Mouse (Mus musculus) frontal cortex, postnatal 10 days (tissue): Measurements from ENCODE around the gene Acta2.

ENCODE experiments used
- DNase-seq, 2 experiments: peaks; one replicate each; pipeline ENCODE4 v3.0.0; 2022; ENCODE audit warnings: low spot score in 2 of 2, mixed read lengths in 1 of 2

Acta2 gene

DNA sequence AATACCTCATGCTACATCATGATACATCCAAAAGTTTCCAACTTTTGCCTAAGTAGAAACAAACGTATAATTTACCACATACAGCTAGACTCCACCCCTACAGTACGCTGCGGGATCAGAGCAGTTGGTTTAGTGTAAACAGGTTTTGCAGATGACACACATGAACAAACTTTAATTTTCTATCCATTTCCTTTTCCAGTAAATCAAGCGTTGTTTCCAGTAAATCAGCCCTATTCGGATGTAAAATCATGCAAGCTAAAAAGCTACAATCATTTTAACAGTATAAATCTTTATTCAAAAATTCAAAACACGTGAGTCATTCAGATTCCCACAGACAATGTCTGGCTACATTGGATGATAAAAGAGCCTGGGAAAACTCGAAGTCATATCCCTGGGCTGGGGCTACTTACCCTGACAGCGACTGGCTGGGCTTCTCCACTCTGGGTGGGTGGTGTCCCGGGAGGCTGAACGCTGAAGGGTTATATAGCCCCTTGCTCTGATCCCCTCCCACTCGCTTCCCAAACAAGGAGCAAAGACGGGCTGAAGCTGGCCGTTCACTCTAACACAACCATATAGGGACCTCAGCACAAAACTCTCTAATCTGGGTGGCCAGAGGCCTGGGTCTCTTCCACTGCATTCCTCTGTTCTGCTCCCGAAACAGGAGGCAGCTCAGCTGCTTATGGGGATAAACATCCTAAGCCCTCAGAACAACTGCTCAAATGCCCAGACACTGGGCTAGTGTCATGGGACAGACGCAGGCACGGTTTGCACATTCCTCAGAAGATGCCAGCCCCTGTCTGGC lies at the start of gene Acta2:
Gene Acta2 (minus strand): TSS at position 711 of the 802 bp plus-strand sequence.
- DNase-seq, result no peak

DNA sequence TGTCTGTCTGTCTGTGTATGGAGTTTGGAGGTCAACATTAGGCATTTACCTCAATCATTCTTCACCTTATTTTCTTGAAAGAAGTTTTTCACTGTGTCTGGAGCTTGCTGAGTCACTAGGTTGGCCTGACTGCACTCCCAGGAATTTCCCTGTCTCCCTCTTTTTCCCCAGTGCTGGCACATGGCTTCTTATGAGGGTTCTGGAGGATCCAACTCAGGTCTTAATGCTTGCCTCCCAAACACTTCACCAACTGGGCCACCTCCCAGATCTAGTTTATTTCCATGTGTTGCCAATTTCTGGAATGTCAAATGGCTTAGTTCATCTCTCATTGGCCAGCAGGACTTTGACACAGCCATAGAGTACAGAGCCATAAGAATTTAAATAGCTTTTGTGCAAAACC lies 49.5 kb upstream of the Acta2 start:
- DNase-seq, result no peak

DNA sequence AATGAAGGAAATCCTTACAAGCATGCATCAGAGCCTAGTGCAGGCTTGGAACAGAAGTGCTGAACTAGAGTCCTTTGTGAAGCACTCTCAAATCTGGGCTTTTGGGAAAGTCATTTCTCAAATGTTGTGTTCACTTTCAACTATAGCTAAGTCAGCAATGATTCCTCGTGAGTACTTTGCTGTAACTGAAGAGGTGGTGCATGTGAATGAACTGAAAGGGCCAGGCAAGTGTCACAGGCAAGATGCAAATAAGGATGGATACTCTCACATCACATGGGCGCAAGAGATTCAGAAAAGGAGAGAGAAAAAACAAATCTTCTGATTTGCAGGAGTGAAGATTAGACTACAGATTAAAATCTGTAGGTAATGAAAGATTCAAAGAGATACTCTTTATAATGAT lies 45.0 kb upstream of the Acta2 start:
- DNase-seq, result no peak

DNA sequence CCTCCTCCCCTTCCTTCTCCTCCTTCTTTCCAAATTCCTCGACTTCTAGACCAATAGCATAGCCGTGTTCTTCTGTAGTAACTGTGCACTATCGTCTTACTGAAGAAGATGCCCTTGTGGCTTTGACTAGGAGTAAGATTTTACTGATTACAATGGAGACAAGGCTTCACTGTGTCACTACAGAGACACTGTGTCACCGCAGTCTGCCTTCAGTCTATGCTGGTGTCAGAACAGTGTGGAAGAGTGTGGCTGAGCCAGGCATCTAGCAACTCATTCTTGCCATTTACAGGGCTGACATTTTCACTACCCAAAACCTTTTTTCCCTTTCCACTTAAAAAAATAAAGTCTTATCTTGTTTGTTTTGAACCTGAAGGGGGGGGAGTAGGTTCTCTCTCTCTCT lies 43.8 kb upstream of the Acta2 start:
- no peak for DNase-seq

DNA sequence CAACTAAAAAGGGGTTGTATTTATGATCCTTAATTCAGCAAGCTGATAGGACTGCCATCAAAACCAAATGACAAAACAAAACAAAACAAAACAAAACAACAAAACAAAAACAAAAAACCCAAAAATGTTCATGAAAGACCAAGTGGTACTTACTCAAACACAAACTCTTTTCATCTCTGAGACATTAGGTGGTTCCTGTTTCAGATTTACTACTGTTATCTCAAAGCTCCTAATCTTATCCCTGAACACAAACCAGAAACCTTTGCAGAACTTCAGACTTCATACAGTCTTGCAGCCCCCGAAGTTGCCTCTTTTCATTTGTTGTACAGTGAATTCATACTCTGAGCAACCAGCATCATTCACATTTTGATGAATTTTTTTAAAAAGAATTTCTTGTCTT lies 43.1 kb upstream of the Acta2 start:
- no peak for DNase-seq

DNA sequence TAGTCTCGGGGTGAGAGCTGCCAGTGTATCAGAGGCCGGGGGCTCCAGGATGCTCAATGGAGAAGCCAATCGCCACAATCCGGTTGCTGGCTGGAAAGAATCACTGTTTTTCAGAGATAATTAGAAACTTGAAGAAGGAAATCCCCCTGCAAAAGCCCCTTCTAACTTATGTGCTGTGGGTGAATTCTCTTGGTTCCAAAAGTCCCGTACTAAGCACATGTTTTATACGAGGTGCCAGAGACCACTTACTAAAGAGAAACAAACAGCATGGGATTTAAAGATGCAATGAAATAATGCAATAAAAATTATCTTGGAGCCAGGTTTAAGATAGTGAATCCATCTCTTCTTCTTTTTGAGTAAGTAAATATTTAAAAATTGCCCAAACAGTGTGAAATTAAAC lies 40.1 kb upstream of the Acta2 start:
- no peak for DNase-seq

DNA sequence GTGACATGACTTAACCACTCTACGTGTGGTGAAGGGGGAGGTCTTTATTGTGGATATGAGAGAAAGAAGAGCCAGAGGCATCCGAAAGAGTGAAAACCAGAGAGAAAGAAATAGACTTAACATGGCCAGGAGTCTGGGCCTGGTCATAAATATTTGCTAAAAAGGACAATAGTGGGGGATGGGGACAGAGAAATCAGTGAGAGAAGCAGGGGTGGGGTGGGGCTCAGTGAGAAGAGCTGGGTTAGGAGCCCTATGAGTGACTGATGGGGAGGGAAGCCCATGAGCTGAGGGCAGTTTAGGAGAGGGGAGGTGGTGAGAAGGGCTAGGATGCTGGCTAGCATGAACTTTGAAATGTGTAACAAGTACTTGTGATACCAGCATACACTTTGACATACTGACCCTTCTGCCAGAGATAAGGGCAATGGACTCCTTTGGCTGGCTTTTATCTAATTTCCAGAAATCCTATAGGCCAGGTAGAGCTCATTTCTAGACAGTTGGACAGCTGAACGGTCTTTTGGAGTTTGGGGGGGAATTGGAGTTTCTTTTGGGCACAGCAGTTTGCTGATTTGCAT lies 38.1 kb upstream of the Acta2 start:
- DNase-seq, result no peak

DNA sequence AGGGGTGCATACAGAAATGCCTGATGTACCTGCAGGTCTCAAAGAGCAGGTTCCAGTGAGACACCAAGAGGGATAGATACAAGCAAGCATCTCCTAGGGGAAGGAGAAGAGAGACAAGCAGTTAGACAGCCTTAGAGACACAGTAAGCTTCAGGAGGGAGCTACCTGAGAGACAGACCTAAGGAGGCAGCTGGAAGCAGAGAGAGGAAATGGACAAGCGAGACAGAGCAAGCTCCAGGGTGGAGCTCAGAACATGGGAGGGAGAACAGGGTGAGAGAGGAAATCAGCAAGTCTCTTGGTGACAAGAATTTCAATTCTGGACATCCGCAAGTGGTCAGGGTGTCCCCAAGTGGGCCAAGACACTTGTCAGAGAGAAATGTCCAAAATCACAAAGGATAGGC lies 37.3 kb upstream of the Acta2 start:
- DNase-seq, result no peak

DNA sequence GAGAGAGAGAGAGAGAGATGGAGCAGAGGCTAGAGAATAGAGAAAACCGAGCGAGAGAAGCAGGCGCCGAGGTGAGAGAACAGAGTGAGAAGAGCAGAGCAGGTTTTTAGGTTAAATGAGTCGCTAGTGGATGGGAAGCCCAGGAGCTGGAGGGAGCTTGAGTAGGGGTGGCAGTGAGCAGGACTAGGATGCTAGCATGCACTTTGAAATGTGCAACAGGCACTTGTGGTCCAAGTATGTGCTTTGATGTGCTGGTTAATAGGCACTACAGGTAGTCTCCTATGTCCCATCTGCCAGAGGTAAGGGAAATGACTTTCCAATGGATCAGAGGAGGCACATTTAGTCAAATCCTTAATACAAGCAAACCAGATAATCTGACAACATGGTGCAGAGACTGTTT lies 36.6 kb upstream of the Acta2 start:
- no peak for DNase-seq

DNA sequence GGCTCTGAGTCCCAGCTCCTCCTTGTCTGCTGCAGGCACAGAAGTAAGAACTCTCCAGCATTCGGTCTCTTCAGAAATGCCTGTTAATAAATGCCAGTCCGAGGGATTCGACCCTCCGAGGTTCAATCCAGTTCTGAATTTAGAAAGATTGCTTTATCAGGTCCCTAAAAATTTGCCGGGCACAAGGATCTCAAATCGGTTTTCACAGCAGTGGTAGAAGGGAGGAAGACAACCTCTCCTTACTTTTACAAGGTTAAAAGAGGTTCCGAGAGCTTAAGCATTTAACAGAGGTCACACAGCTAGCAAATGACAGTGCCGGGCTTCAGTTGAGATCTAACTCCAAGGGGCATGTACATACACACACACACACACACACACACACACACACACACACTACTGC lies 36.0 kb upstream of the Acta2 start:
- no peak for DNase-seq

DNA sequence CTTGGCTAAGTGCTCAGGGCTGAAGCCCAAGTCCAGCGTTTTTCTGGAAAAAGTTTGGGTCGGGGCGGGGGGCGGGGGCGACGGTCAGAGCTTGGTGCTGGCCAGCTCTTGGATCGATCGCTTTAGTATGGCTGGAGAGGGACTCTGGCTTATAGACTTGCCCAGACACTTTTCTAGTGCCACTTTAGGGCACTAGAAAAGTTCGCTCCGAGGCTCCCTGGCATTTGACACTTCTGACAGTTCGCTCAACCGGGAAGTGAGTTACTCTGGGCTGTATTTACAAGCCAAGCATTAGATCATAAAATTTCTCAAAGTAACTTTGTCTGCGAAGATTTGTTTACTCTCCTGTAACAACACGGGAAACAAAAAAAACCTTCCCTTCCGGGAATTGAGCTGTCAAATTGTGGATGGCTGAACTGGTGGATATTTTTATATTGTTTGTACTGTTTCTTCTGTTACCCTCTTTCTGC lies 35.5 kb upstream of the Acta2 start:
- no peak for DNase-seq

DNA sequence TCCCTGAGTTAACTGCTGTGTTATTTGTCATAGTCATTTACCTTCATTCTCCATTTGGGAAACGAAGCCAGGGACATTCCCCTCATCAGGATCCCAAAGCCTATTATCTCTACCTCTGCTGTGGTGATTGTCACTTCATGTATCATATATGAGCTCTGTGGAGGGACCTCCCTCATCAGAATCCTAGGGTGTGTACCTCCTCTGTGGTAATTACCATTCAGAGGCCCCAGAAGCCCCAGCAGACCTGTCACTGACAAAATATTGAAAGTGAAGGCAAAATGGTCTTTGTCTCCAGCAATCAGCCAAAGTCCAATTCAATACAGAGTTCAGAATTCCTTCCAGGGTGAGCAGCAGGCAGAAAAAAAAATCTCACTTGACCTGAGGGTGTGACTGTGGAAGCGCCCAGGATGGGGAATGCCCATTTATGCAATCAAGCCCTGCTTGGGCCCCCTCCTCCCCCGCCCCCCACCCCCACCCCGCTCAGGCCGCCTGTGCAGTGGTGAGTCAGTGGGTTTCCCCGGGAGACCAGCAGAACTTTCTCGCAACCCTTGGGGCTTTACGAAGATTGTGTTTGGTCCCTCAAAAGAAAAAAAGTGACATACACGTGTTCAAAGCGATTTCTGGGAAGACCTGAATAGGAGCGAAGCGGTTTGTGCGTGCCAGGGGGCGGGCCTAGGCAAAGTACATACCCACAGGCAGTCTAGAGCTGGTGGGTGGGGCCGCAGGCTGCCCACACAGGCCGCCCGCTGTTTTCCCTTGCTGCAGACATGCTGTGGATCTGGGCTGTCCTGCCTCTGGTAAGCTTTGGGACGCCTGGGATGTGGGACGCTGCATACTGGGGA lies 34.8 kb upstream of the Acta2 start, which contains the start of gene Fas:
Gene Fas (plus strand): TSS at position 719 of the 842 bp plus-strand sequence.
- peak; percentile 13 to 26 for DNase-seq

DNA sequence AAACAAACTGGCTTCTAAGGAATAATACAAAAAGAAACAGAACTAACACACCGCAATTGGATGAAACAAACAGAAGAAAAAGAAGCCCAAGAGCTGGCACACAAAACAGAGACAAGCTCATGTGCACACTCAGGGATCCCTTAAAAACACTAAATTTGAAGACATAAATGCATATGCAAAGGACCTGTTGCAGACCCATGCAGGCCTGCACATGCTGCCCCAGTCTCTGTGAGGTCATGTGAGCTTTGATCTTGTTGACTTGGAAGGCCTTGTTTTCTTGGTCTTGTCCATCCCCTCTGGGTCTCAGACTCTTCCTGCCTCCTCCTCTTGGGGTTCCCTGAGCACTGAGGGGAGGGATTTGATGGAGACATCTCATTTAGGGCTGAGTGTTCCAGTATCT lies 33.3 kb upstream of the Acta2 start:
- DNase-seq, result no peak

DNA sequence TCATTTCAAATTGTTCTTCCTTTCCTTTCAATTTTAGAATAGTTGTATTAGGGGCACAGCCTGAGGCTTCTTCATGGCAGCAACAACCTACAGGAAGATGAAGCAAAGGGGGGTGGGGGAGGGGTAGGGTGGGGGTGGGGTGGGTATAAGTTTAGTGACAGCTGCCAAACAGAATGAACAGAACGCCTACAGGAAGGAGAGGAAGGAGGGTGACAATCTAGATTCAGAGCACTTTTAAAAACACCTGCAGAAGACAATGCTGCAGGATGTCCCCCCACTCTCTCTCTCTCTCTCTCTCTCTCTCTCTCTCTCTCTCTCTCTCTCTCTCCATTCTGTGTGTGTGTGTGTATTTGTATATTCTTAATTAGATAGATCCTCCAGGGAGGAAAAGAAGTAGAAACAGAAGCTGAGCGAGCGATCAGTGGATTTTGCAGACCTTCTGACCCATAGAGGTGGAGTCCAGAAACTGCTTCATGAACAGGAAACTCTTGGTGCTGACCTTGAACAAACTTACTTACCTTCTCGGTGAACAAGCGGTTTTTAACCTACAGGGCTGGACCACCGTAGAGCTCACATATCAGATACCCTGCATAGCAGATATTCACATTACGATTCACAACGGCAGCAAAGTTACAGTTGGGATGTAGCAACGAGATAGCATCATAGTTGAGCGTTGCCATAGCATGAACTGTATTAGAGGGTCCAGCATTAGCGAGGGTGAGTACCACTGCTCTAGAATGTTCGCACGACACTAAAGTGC lies 32.4 kb upstream of the Acta2 start:
- DNase-seq, result no peak

DNA sequence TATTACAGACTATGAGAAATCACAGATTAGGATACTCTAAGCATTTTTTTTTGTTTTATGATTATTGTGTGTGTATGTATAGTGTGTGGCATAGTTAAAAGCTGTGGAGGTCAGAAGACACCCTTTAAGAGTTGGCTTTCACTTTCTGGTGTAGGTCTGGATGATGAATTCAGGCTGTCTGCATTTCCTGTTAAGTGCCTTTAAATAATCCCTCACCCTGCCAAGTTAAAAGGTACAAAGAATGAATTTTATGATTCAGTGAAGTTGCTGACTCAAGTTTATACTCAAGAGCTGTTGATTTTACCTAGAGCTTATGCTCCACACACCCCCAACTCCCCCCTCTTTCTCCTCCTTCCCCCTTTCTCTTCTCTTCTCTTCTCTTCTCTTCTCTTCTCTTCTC lies 31.8 kb upstream of the Acta2 start:
- no peak for DNase-seq

DNA sequence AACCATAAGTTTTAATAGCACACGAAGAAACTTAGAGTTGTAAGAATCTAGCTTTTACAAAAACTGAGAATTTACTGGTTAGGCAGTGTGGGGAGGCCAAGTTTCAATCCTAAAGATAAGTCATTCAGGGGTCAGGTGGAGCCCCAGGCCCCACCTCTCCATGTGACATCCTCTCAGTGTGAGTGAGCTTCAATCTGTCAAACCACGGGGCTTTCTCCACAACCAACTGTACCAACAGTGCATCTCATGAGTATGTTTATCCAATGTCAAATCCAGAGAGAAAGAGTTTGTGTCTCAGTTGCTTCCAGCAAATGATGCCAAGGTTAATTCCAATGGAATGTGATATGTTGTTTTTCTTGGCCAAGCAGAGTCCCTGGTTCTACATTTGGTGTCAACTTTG lies 29.4 kb upstream of the Acta2 start:
- no peak for DNase-seq

DNA sequence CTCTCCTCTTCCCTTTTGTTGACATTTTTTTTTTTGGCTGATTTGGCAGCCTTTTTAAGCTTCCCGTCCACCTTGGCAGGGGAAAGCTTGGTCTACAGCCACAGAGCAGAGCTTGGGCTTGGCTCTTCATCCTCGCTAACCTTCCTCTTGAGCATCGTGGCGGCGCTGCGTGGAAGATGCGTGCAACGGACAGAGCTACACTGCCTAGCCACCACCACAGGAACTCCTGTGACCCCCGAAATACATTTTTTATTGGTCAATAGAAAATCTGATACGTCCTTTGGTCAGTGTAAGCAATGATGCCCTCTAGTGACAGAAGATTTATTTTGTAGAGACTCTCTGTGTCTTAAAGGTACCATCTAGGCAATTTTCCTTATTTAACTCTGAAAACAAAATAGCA lies 29.0 kb upstream of the Acta2 start:
- DNase-seq, result no peak

DNA sequence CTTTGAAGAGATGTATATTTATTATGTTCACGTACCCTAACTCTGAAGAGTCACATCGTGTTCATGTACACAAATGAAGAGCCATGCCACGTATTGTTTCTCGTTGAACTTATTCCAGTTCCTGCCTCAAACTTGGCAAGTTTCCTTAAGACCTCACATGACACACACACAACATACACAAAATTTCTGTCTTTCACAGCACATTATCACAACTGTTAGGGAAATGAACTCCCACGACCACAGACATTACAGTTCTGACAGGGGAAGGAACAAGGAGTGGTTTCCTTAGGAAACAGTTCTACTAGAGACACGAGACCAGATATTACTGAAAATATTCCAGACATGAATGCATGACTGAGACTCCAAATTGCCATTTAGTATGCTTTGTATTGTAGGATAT lies 28.2 kb upstream of the Acta2 start:
- DNase-seq, result no peak

DNA sequence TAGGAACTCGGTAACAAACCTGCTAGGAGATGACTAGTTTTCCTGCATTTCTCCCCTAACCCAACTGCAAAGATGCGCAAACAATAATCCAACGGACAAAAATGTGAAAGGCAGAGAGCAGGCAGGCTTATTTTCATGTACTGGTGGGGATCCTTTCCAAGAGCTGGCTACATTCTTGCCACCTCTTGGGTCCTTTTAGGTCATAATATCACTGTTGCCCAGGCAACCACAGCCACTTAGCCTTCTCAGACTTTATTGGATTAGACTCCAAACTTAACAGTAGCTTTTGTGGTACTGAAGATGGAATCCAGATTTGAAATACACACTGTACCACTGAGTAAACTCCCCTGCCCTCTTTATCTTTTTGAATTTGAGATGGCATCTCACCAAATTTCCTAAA lies 22.7 kb upstream of the Acta2 start:
- no peak for DNase-seq

DNA sequence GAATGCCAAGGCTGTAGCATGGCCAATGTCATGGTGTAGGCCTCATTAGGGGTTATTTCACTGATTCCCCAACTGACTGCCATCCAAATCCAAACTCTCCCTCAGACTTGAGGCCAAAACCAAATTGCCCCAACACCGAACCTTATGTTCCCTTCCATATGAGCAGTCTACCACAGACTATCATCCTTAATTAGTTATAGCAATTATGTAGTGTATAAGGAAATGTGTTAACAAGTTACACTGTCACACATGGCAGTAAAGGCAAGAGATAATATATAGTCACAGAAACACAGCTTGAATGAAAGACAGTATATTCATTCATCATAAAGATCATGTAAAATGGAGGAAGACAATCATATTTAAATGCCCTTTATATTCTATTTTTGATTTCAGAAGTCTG lies 17.7 kb upstream of the Acta2 start:
- no peak for DNase-seq

DNA sequence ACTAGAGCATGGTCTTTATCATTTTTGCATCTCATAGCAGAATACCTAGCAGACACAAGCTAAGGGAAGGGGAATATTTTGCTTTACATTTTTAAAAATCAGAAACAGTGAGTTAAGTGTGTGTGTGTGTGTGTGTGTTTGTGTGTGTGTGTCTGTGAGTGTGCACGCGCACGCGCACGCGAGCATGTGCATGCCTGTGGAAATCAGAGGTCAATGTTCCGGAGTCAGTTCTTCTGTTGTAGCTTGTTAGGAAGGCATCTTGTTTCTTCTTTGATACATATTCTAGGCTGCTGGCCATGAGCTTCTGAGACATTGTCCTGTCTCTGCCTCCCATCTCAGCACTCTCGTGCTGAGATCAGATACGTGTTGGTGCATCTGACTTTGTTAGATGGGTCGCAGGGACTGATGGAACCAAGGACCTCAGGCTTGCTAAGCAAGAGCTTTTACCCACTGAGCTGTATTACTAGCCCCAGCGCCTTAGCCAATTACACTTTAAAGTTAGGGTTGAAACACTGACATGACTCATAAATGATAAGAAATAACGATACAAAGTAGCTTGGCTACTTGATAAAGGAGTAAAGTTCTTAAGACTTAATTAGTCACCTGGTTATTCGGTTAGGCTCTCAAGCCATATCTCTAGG lies 15.6 kb upstream of the Acta2 start:
- no peak for DNase-seq
